Mouse (Mus musculus) spleen, embryonic (tissue): ENCODE results near the gene Mip.

Source experiments
- CTCF ChIA-PET: fragments of 350-600 bp; sonication (Branson Sonifier 250); formaldehyde crosslinking; loops from one replicate; lab custom pipeline; 2022; lab: Charles Lee

The Mip gene

GRCm38 (mm10) chr10:128225538-128225937, at the start of gene Mip:
Gene Mip, plus strand, starts transcription at chr10:128225838.
- CTCF ChIA-PET, result no interaction called here

- CTCF ChIA-PET, result interaction anchor here (0.6 to 1.1 kb wide), 7 partner anchors 25 to 281 kb away, joined by 3 to 12 read pairs (median 6); no protein-coding TSS in a partner anchor
Measured at GRCm38 (mm10) chr10:128175996-128176755, 49.5 kb upstream of the Mip start.

GRCm38 (mm10) chr10:128177316-128177715, 48.3 kb upstream of the Mip start:
- CTCF ChIA-PET, result interaction anchor here (0.6 to 0.7 kb wide), 2 partner anchors 56 to 241 kb away, joined by 4 to 6 read pairs; no protein-coding TSS in a partner anchor

GRCm38 (mm10) chr10:128179989-128180388, 45.6 kb upstream of the Mip start, which contains the start of gene Rbms2:
Gene Rbms2, minus strand, starts transcription at chr10:128180297.
- CTCF ChIA-PET, result no interaction called here

GRCm38 (mm10) chr10:128184296-128184695, 41.3 kb upstream of the Mip start:
- CTCF ChIA-PET, result no interaction called here

GRCm38 (mm10) chr10:128185277-128185940, 40.2 kb upstream of the Mip start:
- CTCF ChIA-PET, result interaction anchor here (0.6 to 1.0 kb wide), 3 partner anchors 10 to 240 kb away, joined by 3 to 4 read pairs (median 3); no protein-coding TSS in a partner anchor

- CTCF ChIA-PET, result interaction anchor here (1.0 kb wide), 2 partner anchors 13 to 240 kb away, joined by 3 to 4 read pairs; no protein-coding TSS in a partner anchor
Measured at GRCm38 (mm10) chr10:128185959-128186358, 39.7 kb upstream of the Mip start.

- CTCF ChIA-PET, result interaction anchor here (0.6 to 1.0 kb wide), 3 partner anchors 12 to 574 kb away, joined by 4 to 9 read pairs (median 4); no protein-coding TSS in a partner anchor
Measured at GRCm38 (mm10) chr10:128187181-128187605, 38.4 kb upstream of the Mip start.

GRCm38 (mm10) chr10:128188242-128188877, 37.3 kb upstream of the Mip start:
- CTCF ChIA-PET, result no interaction called here

- CTCF ChIA-PET, result no interaction called here
Measured at GRCm38 (mm10) chr10:128191472-128191871, 34.2 kb upstream of the Mip start.

- CTCF ChIA-PET, result interaction anchor here (0.6 kb wide), 1 partner anchor 83 kb away, joined by 5 read pairs; no protein-coding TSS in a partner anchor
Measured at GRCm38 (mm10) chr10:128192030-128192766, 33.4 kb upstream of the Mip start.

GRCm38 (mm10) chr10:128193113-128193512, 32.5 kb upstream of the Mip start:
- CTCF ChIA-PET, result interaction anchor here (0.6 kb wide), 1 partner anchor 84 kb away, joined by 5 read pairs; no protein-coding TSS in a partner anchor

- CTCF ChIA-PET, result interaction anchor here (0.7 kb wide), 1 partner anchor 16 kb away, joined by 5 read pairs; no protein-coding TSS in a partner anchor
Measured at GRCm38 (mm10) chr10:128194024-128194550, 31.6 kb upstream of the Mip start, which contains the start of gene Gls2. Gene Gls2, plus strand, starts transcription at chr10:128194457.

GRCm38 (mm10) chr10:128194551-128195461, 30.8 kb upstream of the Mip start:
- CTCF ChIA-PET, result interaction anchor here (0.6 to 0.7 kb wide), 3 partner anchors 10 to 816 kb away, joined by 3 to 5 read pairs (median 3); no protein-coding TSS in a partner anchor

GRCm38 (mm10) chr10:128201856-128202255, 23.8 kb upstream of the Mip start:
- CTCF ChIA-PET, result interaction anchor here (0.6 kb wide), 1 partner anchor 14 kb away, joined by 4 read pairs; no protein-coding TSS in a partner anchor

GRCm38 (mm10) chr10:128204941-128205340, 20.7 kb upstream of the Mip start:
- CTCF ChIA-PET, result no interaction called here

- CTCF ChIA-PET, result no interaction called here
Measured at GRCm38 (mm10) chr10:128208326-128208725, 17.3 kb upstream of the Mip start.

GRCm38 (mm10) chr10:128209311-128210009, 16.2 kb upstream of the Mip start:
- CTCF ChIA-PET, result interaction anchor here (0.6 to 0.7 kb wide), 2 partner anchors 8 to 32 kb away, joined by 3 to 6 read pairs; no protein-coding TSS in a partner anchor
